Mouse (Mus musculus) megakaryocyte, embryonic 14.5 days (primary cell): ENCODE measurements at regions not wholly inside any gene's neighbourhood (a gene's known extent, or its start where the extent isn't known, plus 50 kb on each side); places are given as distances from the start of the nearest gene placed in this dataset.

Experiments
- FLI1 ChIP-seq: IDR thresholded peaks from 2 replicates; pipeline ENCODE4 v1.6.1; 2012; ENCODE audit warnings: low read length, inconsistent platforms, mixed read lengths
- GATA1 ChIP-seq: IDR thresholded peaks from 3 replicates; pipeline ENCODE4 v1.6.1; 2012; ENCODE audit warnings: mixed read lengths, low read length, inconsistent platforms, borderline replicate concordance

DNA sequence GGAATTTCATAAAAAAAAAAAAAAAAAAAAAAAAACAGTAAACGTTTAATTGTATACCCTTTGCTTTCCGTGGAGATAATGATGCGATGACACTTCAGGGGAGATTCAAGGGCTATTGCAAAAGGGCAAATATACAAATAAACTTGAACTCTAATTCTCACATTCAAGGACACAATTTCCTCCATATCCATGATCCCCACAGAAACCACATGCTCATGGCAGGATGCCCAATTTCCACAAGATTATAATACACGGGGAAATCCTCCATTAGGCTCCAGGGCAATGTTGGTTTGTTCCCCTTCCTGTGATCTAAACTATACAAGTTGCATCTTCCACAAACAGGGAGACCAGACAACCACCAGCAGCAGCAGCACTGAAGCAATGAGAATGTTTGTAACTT, 781.4 kb downstream of the Nr2f2 start:
- TF ChIP-seq GATA1 = no peak
- no peak for TF ChIP-seq FLI1
